Mouse (Mus musculus): ENCODE results near the gene Filip1l.

DNA sequence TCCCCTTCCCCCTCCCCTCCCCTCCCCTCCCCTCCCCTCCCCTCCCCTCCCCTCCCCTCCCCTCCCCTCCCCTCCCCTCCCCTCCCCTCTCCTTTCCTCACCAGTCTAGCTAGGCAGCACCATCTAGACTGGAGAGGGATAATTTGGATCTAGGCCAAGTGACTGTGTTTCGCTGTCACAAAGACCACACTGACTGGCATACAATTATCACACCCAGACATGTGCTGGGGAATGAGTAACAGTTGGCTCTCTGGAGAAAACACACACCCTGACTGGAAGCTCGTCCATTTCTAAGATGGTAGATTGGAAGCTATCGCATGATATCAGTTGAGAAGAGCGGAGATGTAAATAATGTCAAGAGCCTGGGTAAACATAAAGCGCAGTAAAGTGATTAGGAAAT is 126.9 kb downstream of the Filip1l start:
- TF ChIP-seq POLR2A (IDR thresholded peaks at IDR 0.05; ENCODE audit: control insufficient read depth, extremely low read depth, insufficient read depth, low read length, poor library complexity): no peak
- TF ChIP-seq CTCF (IDR thresholded peaks at IDR 0.05; ENCODE audit: borderline replicate concordance, control insufficient read depth, extremely low read depth, insufficient read depth, low read length, poor library complexity): no peak
